Mouse (Mus musculus): ENCODE data around the gene Ylpm1. TPM values are rescaled to one million over a fixed set of nuclear protein-coding genes. Genes with fewer than 3 reads are reported as not detected.

Ylpm1 gene
- polyA plus RNA-seq, 1 experiment from 2014 or later: 49.2 TPM

DNA sequence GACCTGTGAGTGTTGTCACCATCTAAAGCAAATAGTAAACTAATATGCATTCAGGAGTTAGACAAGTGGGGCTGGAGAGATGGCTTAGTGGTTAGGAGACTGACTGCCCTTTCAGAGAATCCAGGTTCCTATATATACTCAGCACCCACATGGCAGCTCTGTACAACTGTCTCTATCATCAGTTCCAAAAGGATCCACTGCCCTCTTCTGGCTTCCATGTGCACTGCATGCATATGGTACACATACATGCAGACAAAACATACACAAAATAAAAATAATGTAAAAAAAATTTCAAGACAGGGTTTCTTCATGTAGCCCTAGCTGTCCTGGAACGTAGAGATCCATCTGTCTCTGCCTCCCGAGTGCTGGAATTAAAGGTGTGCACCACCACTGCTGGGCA lies 36.6 kb downstream of the Ylpm1 start:
- 96% methylated on average over 2 of the region's 2 CpGs for WGBS
- Histone ChIP-seq H3K27me3 (ENCODE audit: control insufficient read depth, insufficient read depth, low read length) (no peaks in the 10 kb centered on the region), H3K9me3 (ENCODE audit: control insufficient read depth, low read length) (no peaks in the 10 kb centered on the region), H3K27ac (replicated peaks; ENCODE audit: low read depth, low read length) (no peak overlapping the region), H3K4me1 (ENCODE audit: control insufficient read depth, insufficient read depth, low read length) (no peaks in the 10 kb centered on the region), H3K36me3 (ENCODE audit: control insufficient read depth, insufficient read depth, low read length) (peaks cover 16% of the 10 kb centered on the region; the same call in 1 of the 2 replicates), H3K4me3 (ENCODE audit: low read depth, low read length) (no peak overlapping the region), H3K4me2 (ENCODE audit: low read depth, severe bottlenecking) (no peak overlapping the region), H3K9ac (ENCODE audit: low read length) (no peak overlapping the region)
- DNase-seq (ENCODE audit: low spot score) (peak; percentile 28), ATAC-seq (ENCODE audit: insufficient number of reproducible peaks, low FRiP score, low TSS enrichment, low read depth) (no peak)

DNA sequence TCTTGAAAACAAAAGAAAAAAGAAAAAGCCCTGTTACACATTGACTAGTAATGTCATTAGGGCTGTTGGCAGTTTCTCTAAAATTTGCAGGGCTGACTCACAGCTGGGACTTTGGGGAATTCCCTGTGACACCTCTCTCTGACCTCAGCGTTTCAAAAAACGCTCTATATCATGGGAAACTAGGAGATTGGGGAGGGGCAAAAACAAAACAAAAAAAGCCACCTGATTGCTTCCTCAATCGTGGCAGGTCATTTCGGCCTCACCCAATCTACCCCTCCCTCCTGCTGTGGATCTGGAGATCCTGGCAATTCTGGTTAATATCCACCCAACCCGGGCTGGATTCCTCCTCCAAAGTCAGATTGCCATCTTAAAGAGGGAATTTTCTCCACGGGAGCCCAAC lies 55.1 kb downstream of the Ylpm1 start:
- DNase-seq (ENCODE audit: low spot score): no peak
- Histone ChIP-seq H3K4me3 (ENCODE audit: low read depth, low read length) (no peak overlapping the region), H3K9ac (ENCODE audit: low read length) (no peak overlapping the region), H3K36me3 (ENCODE audit: control insufficient read depth, insufficient read depth, low read length) (peaks cover 2% of the 10 kb centered on the region; the same call in 1 of the 2 replicates), H3K27ac (replicated peaks; ENCODE audit: low read depth, low read length) (no peak overlapping the region), H3K9me3 (ENCODE audit: control insufficient read depth, low read length) (no peaks in the 10 kb centered on the region), H3K27me3 (ENCODE audit: control insufficient read depth, insufficient read depth, low read length) (no peaks in the 10 kb centered on the region), H3K4me1 (ENCODE audit: control insufficient read depth, insufficient read depth, low read length) (no peaks in the 10 kb centered on the region), H3K4me2 (ENCODE audit: low read depth, severe bottlenecking) (no peak overlapping the region)
- ATAC-seq (ENCODE audit: insufficient number of reproducible peaks, low FRiP score, low TSS enrichment, low read depth): no peak
- 83% methylated on average over 6 of the region's 6 CpGs for WGBS

DNA sequence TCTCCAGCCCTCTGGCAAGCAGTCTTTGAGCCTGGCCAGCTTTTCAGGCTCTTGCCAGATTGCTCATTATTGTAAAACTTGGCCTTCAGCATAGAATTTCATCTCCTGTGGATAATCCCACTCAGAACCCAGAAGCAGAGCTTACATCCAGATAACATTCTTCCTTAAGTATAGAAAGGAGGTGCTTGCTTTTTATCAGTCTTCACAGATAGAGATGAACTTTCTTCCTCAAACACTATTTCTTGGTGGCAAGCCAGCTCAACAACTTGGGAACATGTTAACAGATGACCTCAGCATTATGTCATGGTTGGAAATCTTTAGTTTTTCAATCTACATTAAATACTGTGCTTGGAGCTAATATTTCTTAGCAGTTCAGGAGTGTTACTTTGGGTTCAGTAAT lies 74.9 kb downstream of the Ylpm1 start:
- H3K4me2 ChIP-seq (ENCODE audit: low read depth, severe bottlenecking): no peak overlapping the region

DNA sequence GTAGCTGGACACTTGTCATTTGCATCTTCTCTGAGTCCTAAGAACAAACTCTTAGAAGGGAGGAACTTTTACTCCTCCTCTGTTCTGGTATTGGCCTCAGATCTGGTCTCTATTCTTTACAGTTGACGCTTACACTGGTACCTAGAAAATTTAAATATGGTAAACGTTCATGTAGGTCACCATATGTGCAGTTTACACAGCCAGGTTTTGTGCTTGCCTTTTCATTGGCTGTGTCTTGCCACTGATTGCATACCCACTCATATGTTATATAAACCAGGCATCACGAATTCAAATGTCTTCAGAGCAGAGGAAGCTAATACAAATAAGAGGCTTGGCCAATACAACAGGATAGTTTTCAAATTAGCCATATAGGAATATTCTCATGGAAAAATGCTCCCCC lies 81.0 kb downstream of the Ylpm1 start:
- Histone ChIP-seq H3K4me1 (ENCODE audit: control insufficient read depth, insufficient read depth, low read length) (no peaks in the 10 kb centered on the region), H3K36me3 (ENCODE audit: control insufficient read depth, insufficient read depth, low read length) (0 out of 2 replicates have a peak, but pooled peaks cover 2% of the 10 kb centered on the region), H3K4me2 (ENCODE audit: low read depth, severe bottlenecking) (no peak overlapping the region), H3K9ac (ENCODE audit: low read length) (no peak overlapping the region), H3K4me3 (ENCODE audit: low read depth, low read length) (no peak overlapping the region), H3K9me3 (ENCODE audit: control insufficient read depth, low read length) (no peaks in the 10 kb centered on the region), H3K27me3 (ENCODE audit: control insufficient read depth, insufficient read depth, low read length) (no peaks in the 10 kb centered on the region), H3K27ac (replicated peaks; ENCODE audit: low read depth, low read length) (no peak overlapping the region)
- DNase-seq (ENCODE audit: low spot score) (no peak), ATAC-seq (ENCODE audit: insufficient number of reproducible peaks, low FRiP score, low TSS enrichment, low read depth) (no peak)
- WGBS: 91% methylated on average over 3 of the region's 3 CpGs

More for the DNA sequence above, 74.9 kb downstream of the Ylpm1 start:
- peaks cover 6% of the 10 kb centered on the region; the same call in 1 of the 2 replicates for H3K36me3 ChIP-seq (ENCODE audit: control insufficient read depth, insufficient read depth, low read length)
- H3K9me3 ChIP-seq (ENCODE audit: control insufficient read depth, low read length): no peaks in the 10 kb centered on the region
- H3K4me3 ChIP-seq (ENCODE audit: low read depth, low read length): no peak overlapping the region
- H3K27ac ChIP-seq (replicated peaks; ENCODE audit: low read depth, low read length): no peak overlapping the region
- H3K27me3 ChIP-seq (ENCODE audit: control insufficient read depth, insufficient read depth, low read length): no peaks in the 10 kb centered on the region
- no peak overlapping the region for H3K9ac ChIP-seq (ENCODE audit: low read length)
- no peak for ATAC-seq (ENCODE audit: insufficient number of reproducible peaks, low FRiP score, low TSS enrichment, low read depth)
- no peak for DNase-seq (ENCODE audit: low spot score)
- H3K4me1 ChIP-seq (ENCODE audit: control insufficient read depth, insufficient read depth, low read length): no peaks in the 10 kb centered on the region

DNA sequence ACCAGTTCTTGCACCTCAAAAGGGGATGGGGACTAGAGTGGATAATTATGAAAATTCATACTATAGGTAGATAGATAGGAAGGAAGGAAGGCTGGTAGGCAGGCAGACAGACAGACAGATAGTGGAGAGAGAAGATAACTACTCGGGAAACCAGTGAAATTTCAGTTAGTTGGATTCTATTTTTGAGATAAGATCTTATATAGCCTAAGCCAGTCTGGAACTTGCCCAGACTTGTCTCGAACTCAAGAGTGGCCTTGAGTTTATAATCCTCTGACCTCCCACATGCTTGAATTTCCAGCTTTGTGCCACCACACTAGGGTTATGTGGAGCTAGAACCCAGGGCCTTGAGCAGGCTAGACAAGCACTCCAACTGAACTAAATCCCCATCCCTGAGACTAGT lies 88.1 kb downstream of the Ylpm1 start:
- Histone ChIP-seq H3K9me3 (ENCODE audit: control insufficient read depth, low read length) (no peaks in the 10 kb centered on the region), H3K27me3 (ENCODE audit: control insufficient read depth, insufficient read depth, low read length) (no peaks in the 10 kb centered on the region), H3K4me3 (ENCODE audit: low read depth, low read length) (no peak overlapping the region), H3K27ac (replicated peaks; ENCODE audit: low read depth, low read length) (no peak overlapping the region), H3K36me3 (ENCODE audit: control insufficient read depth, insufficient read depth, low read length) (peaks cover 12% of the 10 kb centered on the region), H3K4me2 (ENCODE audit: low read depth, severe bottlenecking) (no peak overlapping the region), H3K9ac (ENCODE audit: low read length) (no peak overlapping the region), H3K4me1 (ENCODE audit: control insufficient read depth, insufficient read depth, low read length) (0 out of 2 replicates have a peak, but pooled peaks cover 5% of the 10 kb centered on the region)
- ATAC-seq (ENCODE audit: insufficient number of reproducible peaks, low FRiP score, low TSS enrichment, low read depth): no peak
- DNase-seq (ENCODE audit: low spot score): no peak
- WGBS: 83% methylated on average over 2 of the region's 2 CpGs

DNA sequence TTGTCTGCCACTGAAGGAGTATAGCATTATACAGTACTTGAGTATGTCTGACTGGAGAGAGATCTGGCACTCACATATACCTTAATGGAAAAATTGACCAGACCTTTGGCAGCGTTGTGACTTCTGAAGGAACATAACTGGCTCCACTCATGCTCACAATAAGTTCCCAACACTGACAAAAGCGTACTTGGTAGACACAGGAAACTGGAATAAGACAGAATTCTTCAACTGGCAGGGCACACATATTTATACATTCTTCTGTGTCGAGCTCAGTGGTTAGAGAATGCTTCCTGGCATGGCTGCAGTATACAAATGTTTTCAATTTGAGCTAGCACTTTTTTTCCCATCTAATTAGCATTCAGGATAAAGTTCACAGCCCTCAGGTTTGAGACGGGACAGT lies 88.8 kb downstream of the Ylpm1 start:
- H3K4me1 ChIP-seq (ENCODE audit: control insufficient read depth, insufficient read depth, low read length): 0 out of 2 replicates have a peak, but pooled peaks cover 5% of the 10 kb centered on the region
- WGBS: 72% methylated on average over 4 of the region's 4 CpGs
- H3K36me3 ChIP-seq (ENCODE audit: control insufficient read depth, insufficient read depth, low read length): peaks cover 12% of the 10 kb centered on the region
- ATAC-seq (ENCODE audit: insufficient number of reproducible peaks, low FRiP score, low TSS enrichment, low read depth) (no peak), DNase-seq (ENCODE audit: low spot score) (no peak)
- no peaks in the 10 kb centered on the region for H3K27me3 ChIP-seq (ENCODE audit: control insufficient read depth, insufficient read depth, low read length)
- no peak overlapping the region for H3K9ac ChIP-seq (ENCODE audit: low read length)
- H3K4me2 ChIP-seq (ENCODE audit: low read depth, severe bottlenecking): no peak overlapping the region
- no peak overlapping the region for H3K27ac ChIP-seq (replicated peaks; ENCODE audit: low read depth, low read length)
- no peaks in the 10 kb centered on the region for H3K9me3 ChIP-seq (ENCODE audit: control insufficient read depth, low read length)
- no peak overlapping the region for H3K4me3 ChIP-seq (ENCODE audit: low read depth, low read length)

DNA sequence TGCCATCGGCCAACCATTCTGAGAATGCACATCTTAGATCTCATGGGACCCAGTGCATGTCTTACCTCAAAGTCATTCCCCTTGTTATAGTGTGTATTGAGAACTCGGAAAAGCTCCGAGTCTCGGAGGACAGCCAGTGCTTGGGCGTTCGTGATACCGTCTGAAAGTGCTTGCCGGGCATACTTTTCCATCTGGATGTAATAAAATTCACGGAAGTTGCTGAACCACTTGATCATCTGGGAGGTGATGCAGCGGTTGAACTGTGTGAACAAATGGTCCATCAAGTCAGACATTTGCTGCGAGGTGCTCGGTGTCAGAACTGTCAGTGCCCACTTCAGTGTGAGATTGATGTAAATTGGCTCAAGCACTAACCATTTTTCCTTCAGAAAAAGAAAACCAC lies 91.7 kb downstream of the Ylpm1 start:
- DNase-seq (ENCODE audit: low spot score): no peak
- no peaks in the 10 kb centered on the region for H3K27me3 ChIP-seq (ENCODE audit: control insufficient read depth, insufficient read depth, low read length)
- no peak for ATAC-seq (ENCODE audit: insufficient number of reproducible peaks, low FRiP score, low TSS enrichment, low read depth)
- no peaks in the 10 kb centered on the region for H3K9me3 ChIP-seq (ENCODE audit: control insufficient read depth, low read length)
- no peak overlapping the region for H3K27ac ChIP-seq (replicated peaks; ENCODE audit: low read depth, low read length)
- peaks cover 12% of the 10 kb centered on the region for H3K36me3 ChIP-seq (ENCODE audit: control insufficient read depth, insufficient read depth, low read length)
- H3K4me1 ChIP-seq (ENCODE audit: control insufficient read depth, insufficient read depth, low read length): 0 out of 2 replicates have a peak, but pooled peaks cover 5% of the 10 kb centered on the region
- H3K4me2 ChIP-seq (ENCODE audit: low read depth, severe bottlenecking): no peak overlapping the region
- H3K4me3 ChIP-seq (ENCODE audit: low read depth, low read length): no peak overlapping the region
- no peak overlapping the region for H3K9ac ChIP-seq (ENCODE audit: low read length)
- WGBS: 56% methylated on average over 12 of the region's 12 CpGs

DNA sequence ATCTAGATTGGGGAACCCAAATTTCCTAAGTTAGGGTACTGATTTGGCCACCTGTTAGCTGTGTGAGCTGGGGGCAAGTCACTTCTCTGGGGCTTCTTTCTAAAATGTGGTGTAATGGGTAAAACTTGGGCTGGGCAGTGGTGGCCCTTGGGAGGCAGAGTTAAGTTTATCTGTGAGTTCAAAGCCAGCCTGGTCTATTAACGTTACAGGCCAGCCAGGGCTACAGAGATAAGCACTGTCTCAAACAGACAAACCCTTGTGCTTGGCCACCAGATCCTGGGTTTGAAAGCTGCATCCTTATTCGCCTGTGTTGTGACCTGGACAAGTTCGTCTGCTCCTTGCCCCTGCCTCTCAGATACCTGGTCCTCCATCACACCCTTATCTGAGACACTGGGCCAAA lies 95.1 kb downstream of the Ylpm1 start:
- no peak overlapping the region for H3K27ac ChIP-seq (replicated peaks; ENCODE audit: low read depth, low read length)
- H3K9ac ChIP-seq (ENCODE audit: low read length): no peak overlapping the region
- no peaks in the 10 kb centered on the region for H3K9me3 ChIP-seq (ENCODE audit: control insufficient read depth, low read length)
- no peak overlapping the region for H3K4me3 ChIP-seq (ENCODE audit: low read depth, low read length)
- DNase-seq (ENCODE audit: low spot score): no peak
- ATAC-seq (ENCODE audit: insufficient number of reproducible peaks, low FRiP score, low TSS enrichment, low read depth): no peak
- H3K4me2 ChIP-seq (ENCODE audit: low read depth, severe bottlenecking): no peak overlapping the region
- WGBS: 87% methylated on average over 3 of the region's 3 CpGs
- peaks cover 11% of the 10 kb centered on the region for H3K4me1 ChIP-seq (ENCODE audit: control insufficient read depth, insufficient read depth, low read length)
- H3K27me3 ChIP-seq (ENCODE audit: control insufficient read depth, insufficient read depth, low read length): no peaks in the 10 kb centered on the region
- H3K36me3 ChIP-seq (ENCODE audit: control insufficient read depth, insufficient read depth, low read length): peaks cover 12% of the 10 kb centered on the region

DNA sequence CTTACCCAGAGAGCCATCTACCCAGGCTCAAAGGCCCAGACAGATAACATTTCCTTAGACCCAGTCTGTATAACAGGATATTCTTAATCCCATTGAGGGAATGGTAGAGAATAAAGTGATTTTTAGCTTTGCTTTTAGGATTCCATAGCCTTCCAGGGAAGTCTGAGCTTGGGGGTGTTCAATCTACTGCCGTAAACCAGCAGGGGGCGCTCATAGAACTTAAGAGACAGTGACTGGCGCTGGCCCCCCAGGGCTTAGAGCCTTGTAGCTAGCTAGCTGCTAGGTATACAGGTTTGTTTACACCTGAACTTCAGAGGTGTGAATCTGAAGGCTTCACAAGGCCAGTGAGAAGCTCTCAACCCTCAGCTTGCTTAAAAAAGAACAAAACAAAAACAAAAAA lies 96.1 kb downstream of the Ylpm1 start:
- DNase-seq (ENCODE audit: low spot score) (peak; percentile 66), ATAC-seq (ENCODE audit: insufficient number of reproducible peaks, low FRiP score, low TSS enrichment, low read depth) (no peak)
- Histone ChIP-seq H3K36me3 (ENCODE audit: control insufficient read depth, insufficient read depth, low read length) (peaks cover 9% of the 10 kb centered on the region), H3K27ac (replicated peaks; ENCODE audit: low read depth, low read length) (no peak overlapping the region), H3K9ac (ENCODE audit: low read length) (no peak overlapping the region), H3K4me2 (ENCODE audit: low read depth, severe bottlenecking) (no peak overlapping the region), H3K4me3 (ENCODE audit: low read depth, low read length) (no peak overlapping the region), H3K4me1 (ENCODE audit: control insufficient read depth, insufficient read depth, low read length) (peaks cover 15% of the 10 kb centered on the region), H3K27me3 (ENCODE audit: control insufficient read depth, insufficient read depth, low read length) (no peaks in the 10 kb centered on the region), H3K9me3 (ENCODE audit: control insufficient read depth, low read length) (no peaks in the 10 kb centered on the region)
- 4% methylated on average over 3 of the region's 3 CpGs for WGBS
